Mouse (Mus musculus): ENCODE results near the gene Serpinb1a. TPM values are rescaled to one million over a fixed set of nuclear protein-coding genes. Genes with fewer than 3 reads are reported as not detected.
A peak's percentile ranks its signal among the peaks of the same experiment; 100 is the strongest.
"Not testable (repeated sequence)": the region's sequence is repeated elsewhere in the genome, so short reads cannot be mapped to it uniquely, and the experiment has no call there.

Gene Serpinb1a
- 10 to 100 TPM; 43.8 to 67.3 TPM for total RNA-seq (2021)
- long read RNA-seq, experiment 1, transcript Serpinb1a-201 (7 exons, 1,918 nt) = major isoform, 52 of 58 reads
- long read RNA-seq, experiment 1, partial matches to known transcripts = 3 of 58 reads
- long read RNA-seq, experiment 1, other reads (novel, unspliced or antisense) = 3 of 58 reads
- long read RNA-seq, experiment 2, transcript Serpinb1a-201 (7 exons, 1,918 nt) = major isoform, 34 of 37 reads
- long read RNA-seq, experiment 2, partial matches to known transcripts = 2 of 37 reads
- long read RNA-seq, experiment 2, other reads (novel, unspliced or antisense) = 1 of 37 reads

- peak; percentile 77 for DNase-seq
These were observed at the start of gene Serpinb1a for GRCm38 (mm10) chr13:32850668-32851404. TSS of gene Serpinb1a (minus strand) at chr13:32851185.

- DNase-seq = peak; percentile 69
These were observed 49.7 kb upstream of the Serpinb1a start for GRCm38 (mm10) chr13:32900639-32901038.

DNA sequence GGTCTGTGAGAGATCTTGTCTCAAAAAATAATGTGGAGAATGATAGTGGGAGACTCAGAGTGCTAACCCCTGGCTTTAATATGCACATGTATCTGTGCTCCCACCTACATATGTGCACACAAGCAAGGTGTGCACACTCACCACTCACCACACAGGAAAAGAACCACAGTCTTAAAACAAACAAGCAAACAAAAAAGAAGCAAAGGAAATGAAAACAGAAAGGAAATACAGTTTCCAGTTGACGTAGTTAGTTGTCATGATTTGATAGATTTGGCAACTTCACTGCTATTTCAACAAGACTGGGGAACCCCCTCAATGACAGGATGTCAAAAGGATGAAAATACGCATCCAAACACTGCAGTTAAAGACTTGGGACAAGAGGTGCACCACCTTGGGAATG is 48.1 kb upstream of the Serpinb1a start:
- not testable (repeated sequence) for DNase-seq

DNA sequence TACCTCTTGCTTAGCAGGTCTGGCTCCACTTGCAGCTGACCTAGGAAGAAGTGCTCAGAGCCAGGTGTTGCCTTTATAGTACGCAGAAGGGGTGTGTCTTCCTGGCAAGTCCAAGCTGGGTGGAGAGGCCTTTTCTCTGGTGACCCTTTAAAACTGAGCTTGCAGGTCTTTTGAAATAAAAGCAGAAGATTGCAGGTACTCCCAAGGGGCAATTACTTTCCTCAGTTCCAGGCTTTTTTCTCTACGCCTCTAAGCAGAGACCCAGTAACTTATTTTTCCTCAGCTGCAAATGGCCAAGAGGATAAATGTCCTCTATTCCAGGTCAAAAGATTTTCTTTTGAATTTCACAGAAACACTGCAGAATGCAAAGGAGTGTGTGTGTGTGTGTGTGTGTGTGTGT is 47.1 kb upstream of the Serpinb1a start, which contains the start of gene Serpinb1c:
Gene Serpinb1c, minus strand, starts transcription at position 101 of the 400 bp plus-strand sequence.
- DNase-seq = no peak

DNA sequence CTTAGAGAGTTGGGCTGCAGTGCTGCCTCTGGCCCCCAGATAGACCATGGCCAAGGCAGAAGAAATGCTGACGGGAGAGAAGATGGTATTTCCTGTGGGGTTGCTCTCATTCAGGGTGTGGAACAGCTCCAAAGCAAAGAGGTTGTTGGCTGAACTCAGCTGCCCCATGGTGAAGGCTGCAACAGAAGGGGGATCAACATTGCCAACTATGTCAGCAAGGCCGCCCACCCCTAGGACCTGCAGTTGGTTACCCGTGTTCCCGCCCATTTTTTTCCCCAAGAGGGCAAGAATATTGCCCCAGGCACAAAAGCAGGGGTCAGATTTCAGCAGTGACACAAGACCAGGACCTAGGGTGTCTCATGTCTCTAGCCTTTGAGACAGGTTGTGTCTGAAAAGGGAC is 45.9 kb upstream of the Serpinb1a start:
- no peak for DNase-seq

GRCm38 (mm10) chr13:32884755-32885154 is 33.8 kb upstream of the Serpinb1a start:
- DNase-seq = no peak

DNA sequence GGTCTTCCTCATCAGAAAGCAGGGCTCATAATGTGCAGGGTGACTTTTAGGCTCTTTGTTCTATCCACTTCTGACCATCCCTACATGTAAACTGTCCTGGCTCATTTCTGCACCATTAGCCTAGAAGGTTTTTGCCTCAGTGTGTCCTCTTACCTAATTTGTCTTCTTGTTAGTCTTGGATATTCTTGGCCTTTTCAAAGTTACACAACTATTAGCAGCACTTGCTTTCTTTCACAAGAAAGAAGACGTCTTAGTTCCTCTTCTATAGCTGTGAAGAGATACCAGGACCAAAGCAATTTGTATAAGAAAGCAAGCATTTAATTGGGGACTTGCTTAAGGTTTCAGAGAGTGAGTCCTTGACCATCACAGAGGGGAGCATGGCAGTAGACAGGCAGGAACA is 22.9 kb upstream of the Serpinb1a start:
- DNase-seq = no peak

- no peak for DNase-seq
These were observed 17.9 kb upstream of the Serpinb1a start for GRCm38 (mm10) chr13:32868843-32869242.

- DNase-seq = not testable (repeated sequence)
These were observed 17.2 kb upstream of the Serpinb1a start for GRCm38 (mm10) chr13:32868233-32868632.

DNA sequence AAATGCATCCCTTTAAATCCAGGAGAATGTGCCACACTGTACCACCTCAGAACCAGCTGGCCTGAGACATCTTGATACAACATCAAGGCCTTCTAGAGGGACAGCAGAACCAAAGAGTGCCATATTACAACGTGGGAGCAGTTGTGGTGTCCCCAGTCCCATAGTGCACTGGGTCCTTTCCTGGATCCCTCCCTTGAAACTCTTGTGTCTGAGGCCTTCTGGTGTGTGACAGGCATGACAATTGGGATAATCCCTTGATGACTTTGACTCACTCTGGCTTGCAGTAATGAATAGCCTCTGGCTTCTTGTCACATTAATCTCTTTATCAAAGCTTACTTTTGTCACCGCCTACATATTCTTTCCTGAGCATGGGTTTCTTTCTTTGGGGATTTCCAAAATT is 16.0 kb upstream of the Serpinb1a start:
- DNase-seq = no peak

- DNase-seq = peak; percentile 82
These were observed 15.5 kb upstream of the Serpinb1a start for GRCm38 (mm10) chr13:32866484-32866883.

DNA sequence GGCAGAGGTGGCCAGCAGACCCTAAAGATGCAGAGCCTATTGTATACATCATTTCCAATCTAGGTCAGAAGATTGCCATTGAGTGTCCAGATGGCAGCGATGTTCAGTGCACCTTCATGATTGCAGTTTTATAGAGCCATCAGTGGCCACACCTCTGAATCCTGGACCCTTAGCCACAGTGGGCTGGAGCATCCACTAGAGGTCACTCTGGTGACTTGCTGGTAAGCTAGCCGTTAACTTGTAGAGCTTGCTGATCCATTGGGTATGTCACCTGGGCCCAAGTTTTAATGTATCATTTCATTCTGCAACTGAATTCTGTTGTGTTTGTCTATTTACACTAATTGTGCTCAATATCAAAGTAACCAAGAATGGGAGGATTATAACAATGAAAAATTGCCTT is 14.6 kb upstream of the Serpinb1a start:
- no peak for DNase-seq

- DNase-seq = not testable (repeated sequence)
These were observed 13.5 kb upstream of the Serpinb1a start for GRCm38 (mm10) chr13:32864529-32864928.

DNA sequence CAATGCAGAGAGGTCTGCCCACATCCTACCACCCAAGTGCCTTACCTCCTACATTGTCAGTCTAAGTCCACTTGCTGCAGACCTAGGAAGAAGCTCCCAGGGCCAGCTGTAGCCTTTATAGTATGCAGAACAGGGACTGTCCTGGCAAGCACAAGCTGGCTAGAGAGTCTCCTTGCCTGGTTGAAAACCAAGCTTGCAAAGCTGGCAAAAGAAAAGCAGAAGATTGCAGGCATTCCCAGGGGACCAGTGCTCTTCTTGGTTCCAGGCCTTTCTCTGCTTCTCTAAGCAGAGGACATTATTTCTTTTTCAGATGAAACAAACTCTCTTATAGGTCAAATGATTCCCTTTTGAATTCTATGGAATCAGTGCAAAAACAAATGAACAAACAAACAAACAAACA is 12.5 kb upstream of the Serpinb1a start:
- DNase-seq = no peak

DNA sequence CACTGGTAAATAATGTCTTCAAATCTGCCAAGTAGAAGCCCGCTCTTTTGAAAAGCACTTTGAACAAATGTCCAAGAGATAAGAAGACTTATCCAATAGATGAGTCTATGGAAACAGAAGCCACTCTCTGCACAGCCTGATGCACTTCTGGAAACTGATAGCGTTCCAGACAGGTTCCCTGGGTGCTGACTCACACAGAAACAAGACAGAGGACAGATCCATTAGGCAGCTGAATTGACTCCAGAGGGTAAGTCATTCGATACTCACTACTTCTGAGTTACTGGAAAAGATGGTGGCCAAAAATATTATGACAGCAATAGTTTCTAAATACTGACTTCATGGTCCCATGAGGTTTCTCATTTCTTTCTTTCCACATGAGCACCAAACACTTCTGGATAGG is 9.8 kb upstream of the Serpinb1a start:
- peak; percentile 19 for DNase-seq

GRCm38 (mm10) chr13:32853073-32853472 is 2.1 kb upstream of the Serpinb1a start:
- no peak for DNase-seq

DNA sequence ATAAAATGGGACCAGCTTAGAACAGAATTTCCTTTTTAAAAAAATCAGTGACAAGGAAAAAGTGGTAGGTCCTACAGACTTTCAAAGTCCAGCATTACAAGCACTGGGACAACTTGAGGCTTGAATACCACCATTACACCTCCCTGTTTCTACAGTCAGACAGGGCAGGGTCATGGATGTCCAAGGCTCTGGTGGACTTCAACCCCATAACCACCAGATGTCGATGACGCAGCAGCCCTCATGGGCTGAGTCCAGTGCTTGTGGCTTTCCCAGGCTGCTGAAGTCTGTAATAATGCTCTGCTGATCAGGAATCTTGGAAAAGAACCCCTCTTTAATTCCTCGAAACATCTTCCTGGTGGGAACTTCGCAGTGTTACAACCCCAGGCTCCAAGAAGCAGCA is 1.6 kb upstream of the Serpinb1a start:
- DNase-seq = no peak

GRCm38 (mm10) chr13:32851967-32852366 is 982 bp upstream of the Serpinb1a start:
- peak; percentile 55 for DNase-seq

GRCm38 (mm10) chr13:32850156-32850555 is 829 bp downstream of the Serpinb1a start:
- no peak for DNase-seq

GRCm38 (mm10) chr13:32849531-32850123 is 1.4 kb downstream of the Serpinb1a start:
- DNase-seq = no peak

GRCm38 (mm10) chr13:32849092-32849491 is 1.9 kb downstream of the Serpinb1a start:
- DNase-seq = no peak

DNA sequence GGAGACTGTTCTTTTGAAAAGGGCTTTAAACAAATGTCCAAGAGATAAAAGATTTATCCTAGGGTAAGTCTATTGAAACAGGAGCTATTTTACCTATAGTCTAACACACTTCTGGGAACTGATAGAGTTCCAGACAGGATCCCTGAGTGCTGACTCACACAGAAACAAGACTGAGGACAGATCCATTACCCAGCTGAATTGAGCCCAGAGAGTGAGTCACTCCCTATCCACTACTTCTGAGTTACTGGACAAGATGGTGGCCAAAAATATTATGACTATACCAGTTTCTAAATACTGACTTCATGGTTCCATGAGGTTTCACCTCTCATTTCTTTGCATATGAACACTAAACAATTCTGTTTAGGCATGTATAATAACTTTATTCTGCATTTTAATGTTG is 4.8 kb downstream of the Serpinb1a start:
- DNase-seq = no peak

DNA sequence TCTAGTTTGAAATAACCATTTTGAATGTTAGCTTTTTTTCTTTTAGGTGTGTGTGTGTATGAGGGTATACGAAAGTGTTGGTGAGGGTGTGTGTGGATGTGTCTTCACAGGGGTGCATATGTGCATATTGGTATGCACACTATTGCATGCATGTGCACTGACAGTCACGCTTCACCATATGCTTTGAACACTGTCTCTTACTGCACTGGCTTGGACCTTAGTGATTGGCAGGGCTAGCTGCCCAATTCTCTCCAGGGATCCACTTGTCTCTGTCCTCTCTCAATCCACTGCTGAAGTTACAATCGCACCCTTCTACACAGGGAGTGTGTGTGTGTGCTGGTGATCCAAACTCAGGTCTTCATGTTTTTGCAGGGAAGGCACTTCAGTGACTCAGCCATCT is 9.6 kb downstream of the Serpinb1a start:
- DNase-seq = no peak

All from adrenal gland, postnatal 10 days (tissue).